Mouse (Mus musculus): ENCODE measurements around the gene Gpr18.

GRCm38 (mm10) chr14:121956291-121956690, 40.7 kb upstream of the Gpr18 start:
- TF ChIP-seq CHD2 (IDR thresholded peaks at IDR 0.05; ENCODE audit: low read length) (no peak), CTCF (conservative IDR thresholded peaks at IDR 0.05 in 1 of 2, IDR thresholded peaks at IDR 0.05 in 1 of 2; ENCODE audit: low read depth in 2 of 2, low read length in 2 of 2) (no peak), ZC3H11A (IDR thresholded peaks at IDR 0.05; ENCODE audit: low read depth, low read length) (no peak), MAX (IDR thresholded peaks at IDR 0.05; ENCODE audit: low read length) (no peak), USF1 (IDR thresholded peaks at IDR 0.05; ENCODE audit: low read depth, low read length) (no peak), RCOR1 (conservative IDR thresholded peaks at IDR 0.05; ENCODE audit: low read depth, low read length) (no peak), EP300 (IDR thresholded peaks at IDR 0.05; ENCODE audit: low read length) (no peak), BHLHE40 (IDR thresholded peaks at IDR 0.05; ENCODE audit: low read depth, low read length) (no peak), ZKSCAN1 (IDR thresholded peaks at IDR 0.05; ENCODE audit: borderline replicate concordance, low read depth, low read length) (no peak), ELF1 (IDR thresholded peaks at IDR 0.05; ENCODE audit: low read depth, low read length) (no peak), MAFK (IDR thresholded peaks at IDR 0.05; ENCODE audit: insufficient replicate concordance, low read length) (no peak), MAZ (IDR thresholded peaks at IDR 0.05; ENCODE audit: low read depth, low read length) (no peak), TBP (conservative IDR thresholded peaks at IDR 0.05; ENCODE audit: low read depth, low read length) (no peak)
